Mouse (Mus musculus) stomach, embryonic 15.5 days (tissue): ENCODE data around the gene Eps15l1. TPM values are rescaled to one million over a fixed set of nuclear protein-coding genes. Genes with fewer than 3 reads are reported as not detected.

ENCODE experiments used
- ATAC-seq: fragments of 200-750 bp; cut with Nextera tagmentation; 2 replicates; pipeline ENCODE4 v1.8.0; 2017; ENCODE audit warnings: low read depth, moderate number of reproducible peaks, moderate TSS enrichment; ENCODE audit not compliant: insufficient read depth, low FRiP score
- H3K27ac ChIP-seq: fragments of 300-500 bp; sonication (generic); 2 replicates; pipeline ENCODE4 v1.5.1; 2015; ENCODE audit warnings: mild to moderate bottlenecking, inconsistent platforms
- H3K27me3 ChIP-seq: fragments of 300-500 bp; sonication (generic); replicated peaks from 2 replicates; pipeline ENCODE4 v1.6.1; 2015; ENCODE audit warnings: inconsistent platforms
- H3K36me3 ChIP-seq: fragments of 300-500 bp; sonication (generic); 2 replicates; pipeline ENCODE4 v1.6.1; 2015; ENCODE audit warnings: inconsistent platforms
- H3K4me1 ChIP-seq: fragments of 300-500 bp; sonication (generic); 2 replicates; pipeline ENCODE4 v1.6.1; 2015; ENCODE audit warnings: inconsistent platforms
- H3K4me2 ChIP-seq: fragments of 300-500 bp; sonication (generic); 2 replicates; pipeline ENCODE4 v1.6.1; 2015; ENCODE audit warnings: mild to moderate bottlenecking, inconsistent platforms
- H3K4me3 ChIP-seq: fragments of 300-500 bp; sonication (generic); replicated peaks from 2 replicates; pipeline ENCODE4 v1.5.1; 2015; ENCODE audit warnings: inconsistent platforms
- H3K9ac ChIP-seq: fragments of 300-500 bp; sonication (generic); 2 replicates; pipeline ENCODE4 v1.6.1; 2015; ENCODE audit warnings: inconsistent platforms
- H3K9me3 ChIP-seq: fragments of 300-500 bp; sonication (generic); 2 replicates; pipeline ENCODE4 v1.6.1; 2016; ENCODE audit warnings: inconsistent platforms
- WGBS: fragments of 180-500 bp; shearing (Covaris S2); methylation state at CpG from one replicate; pipeline ENCODE4 v1.1.7; 2015; 5-methylcytosine and 5-hydroxymethylcytosine counted together
- polyA plus RNA-seq: library from polyadenylated mRNA; unstranded; fragments of >200 nt; fragmentation: Nextera tagmentation; extraction: Ambion mirVana; gene quantifications from 2 replicates; pipeline ENCODE4 v1.2.1, GENCODE M21; 2015

Gene Eps15l1
- 45.1 and 48.3 TPM in 2 replicates for polyA plus RNA-seq

- Histone ChIP-seq H3K4me1 (peaks cover 24% of the 10 kb centered on the region), H3K4me3 (peak within 1 kb of the TSS; percentile 80), H3K9ac (peak within 1 kb of the TSS; percentile 89), H3K36me3 (no peaks in the 10 kb centered on the region), H3K4me2 (peak within 1 kb of the TSS; percentile 76), H3K27ac (peak within 1 kb of the TSS; percentile 89), H3K9me3 (no peaks in the 10 kb centered on the region), H3K27me3 (no peaks in the 10 kb centered on the region)
- ATAC-seq = peak; percentile 97
- WGBS = under 1% methylated on average over 48 of the region's 48 CpGs
These were observed at the start of gene Eps15l1 for GRCm38 (mm10) chr8:72421362-72422335. TSS of gene Eps15l1 (minus strand) at chr8:72421460.

DNA sequence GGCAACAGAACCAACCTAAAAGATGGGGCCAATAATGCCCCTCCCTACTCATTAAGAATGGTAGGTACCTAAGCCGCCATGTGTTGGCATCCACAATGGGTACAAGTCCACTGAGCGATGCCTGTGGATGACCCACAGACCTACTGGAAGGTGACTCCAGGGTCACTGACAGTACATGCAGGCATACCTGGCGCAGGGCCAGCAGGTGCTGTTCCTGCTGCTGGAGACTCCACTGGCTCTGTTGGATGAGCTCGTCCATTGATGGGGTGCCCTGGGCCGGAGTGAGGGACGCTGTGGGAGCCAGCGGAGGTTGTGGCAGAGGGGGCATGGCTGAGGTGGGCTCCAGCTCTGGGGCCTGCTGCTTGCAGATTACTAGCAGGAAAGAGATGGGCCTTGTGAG is 49.4 kb upstream of the Eps15l1 start:
- peaks cover 11% of the 10 kb centered on the region for H3K4me1 ChIP-seq
- H3K9me3 ChIP-seq = no peaks in the 10 kb centered on the region
- H3K27me3 ChIP-seq = no peaks in the 10 kb centered on the region
- no peak for ATAC-seq
- H3K9ac ChIP-seq = no peak overlapping the region
- H3K27ac ChIP-seq = no peak overlapping the region
- H3K4me2 ChIP-seq = no peak overlapping the region
- WGBS = 95% methylated on average over 7 of the region's 7 CpGs
- no peak overlapping the region for H3K4me3 ChIP-seq
- peaks cover 68% of the 10 kb centered on the region for H3K36me3 ChIP-seq

DNA sequence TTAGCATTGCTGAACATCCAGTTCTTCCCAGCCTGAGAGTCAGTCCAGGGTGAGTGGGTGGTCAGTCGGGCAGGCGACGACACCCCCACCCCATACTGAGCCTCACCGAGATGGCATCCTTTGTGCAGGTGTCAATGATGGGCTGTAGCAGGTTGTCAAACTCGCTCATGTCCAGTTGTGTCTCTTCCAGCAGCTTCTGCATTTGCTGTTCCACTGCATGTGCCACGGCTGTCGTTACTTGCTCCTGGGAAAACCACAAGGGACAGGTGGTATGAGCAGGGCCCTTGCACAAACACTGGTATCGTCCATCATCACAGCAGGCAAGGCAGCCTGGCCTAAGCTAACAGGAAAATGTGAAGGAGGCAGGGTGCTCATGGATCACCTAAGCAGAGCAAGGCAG is 48.7 kb upstream of the Eps15l1 start:
- no peaks in the 10 kb centered on the region for H3K27me3 ChIP-seq
- H3K4me3 ChIP-seq = no peak overlapping the region
- no peaks in the 10 kb centered on the region for H3K9me3 ChIP-seq
- H3K9ac ChIP-seq = no peak overlapping the region
- ATAC-seq = no peak
- 89% methylated on average over 8 of the region's 8 CpGs for WGBS
- H3K4me2 ChIP-seq = no peak overlapping the region
- H3K4me1 ChIP-seq = peaks cover 11% of the 10 kb centered on the region
- no peak overlapping the region for H3K27ac ChIP-seq
- peaks cover 75% of the 10 kb centered on the region for H3K36me3 ChIP-seq

GRCm38 (mm10) chr8:72469243-72469642 is 48.0 kb upstream of the Eps15l1 start:
- Histone ChIP-seq H3K36me3 (peaks cover 81% of the 10 kb centered on the region), H3K9me3 (no peaks in the 10 kb centered on the region), H3K4me2 (no peak overlapping the region), H3K27me3 (no peaks in the 10 kb centered on the region), H3K4me3 (no peak overlapping the region), H3K27ac (no peak overlapping the region), H3K4me1 (peaks cover 10% of the 10 kb centered on the region), H3K9ac (no peak overlapping the region)
- 91% methylated on average over 2 of the region's 2 CpGs for WGBS
- no peak for ATAC-seq

GRCm38 (mm10) chr8:72464211-72464610 is 43.0 kb upstream of the Eps15l1 start:
- 96% methylated on average over 10 of the region's 10 CpGs for WGBS
- H3K27ac ChIP-seq = no peak overlapping the region

GRCm38 (mm10) chr8:72459881-72460533 is 38.7 kb upstream of the Eps15l1 start:
- H3K9ac ChIP-seq = no peak overlapping the region
- H3K4me3 ChIP-seq = no peak overlapping the region
- no peak overlapping the region for H3K4me2 ChIP-seq
- 89% methylated on average over 4 of the region's 4 CpGs for WGBS
- ATAC-seq = no peak
- no peaks in the 10 kb centered on the region for H3K27me3 ChIP-seq
- no peaks in the 10 kb centered on the region for H3K4me1 ChIP-seq
- no peaks in the 10 kb centered on the region for H3K9me3 ChIP-seq
- H3K27ac ChIP-seq = no peak overlapping the region
- peaks cover 62% of the 10 kb centered on the region for H3K36me3 ChIP-seq

More at GRCm38 (mm10) chr8:72464211-72464610, 43.0 kb upstream of the Eps15l1 start:
- ATAC-seq = no peak
- Histone ChIP-seq H3K36me3 (peaks cover 93% of the 10 kb centered on the region), H3K27me3 (no peaks in the 10 kb centered on the region), H3K9ac (no peak overlapping the region), H3K4me3 (no peak overlapping the region), H3K9me3 (no peaks in the 10 kb centered on the region), H3K4me2 (no peak overlapping the region), H3K4me1 (no peaks in the 10 kb centered on the region)

DNA sequence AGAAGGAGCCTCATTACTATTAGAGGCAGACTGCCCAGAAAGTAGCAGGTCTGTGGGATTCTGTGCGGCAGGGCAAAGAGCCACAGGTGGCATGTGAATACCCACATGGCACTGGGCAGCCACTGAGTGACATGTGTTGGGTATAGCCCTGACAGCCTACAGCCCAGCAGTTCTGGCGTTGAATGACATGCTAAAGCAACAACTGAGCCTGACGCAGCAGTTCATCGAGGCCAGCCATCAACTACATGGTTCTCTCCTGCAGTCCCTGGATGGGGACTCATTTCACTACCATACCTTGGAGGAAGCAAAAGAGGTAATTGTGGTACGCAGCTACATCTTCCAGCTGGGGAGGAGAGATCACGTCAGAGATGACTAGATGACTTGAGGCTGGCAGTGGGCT is 37.2 kb upstream of the Eps15l1 start:
- peaks cover 58% of the 10 kb centered on the region for H3K36me3 ChIP-seq
- no peak for ATAC-seq
- H3K9me3 ChIP-seq = no peaks in the 10 kb centered on the region
- H3K27me3 ChIP-seq = no peaks in the 10 kb centered on the region
- H3K9ac ChIP-seq = no peak overlapping the region
- no peaks in the 10 kb centered on the region for H3K4me1 ChIP-seq
- H3K4me3 ChIP-seq = no peak overlapping the region
- WGBS = 82% methylated on average over 6 of the region's 6 CpGs
- H3K4me2 ChIP-seq = no peak overlapping the region
- H3K27ac ChIP-seq = no peak overlapping the region

DNA sequence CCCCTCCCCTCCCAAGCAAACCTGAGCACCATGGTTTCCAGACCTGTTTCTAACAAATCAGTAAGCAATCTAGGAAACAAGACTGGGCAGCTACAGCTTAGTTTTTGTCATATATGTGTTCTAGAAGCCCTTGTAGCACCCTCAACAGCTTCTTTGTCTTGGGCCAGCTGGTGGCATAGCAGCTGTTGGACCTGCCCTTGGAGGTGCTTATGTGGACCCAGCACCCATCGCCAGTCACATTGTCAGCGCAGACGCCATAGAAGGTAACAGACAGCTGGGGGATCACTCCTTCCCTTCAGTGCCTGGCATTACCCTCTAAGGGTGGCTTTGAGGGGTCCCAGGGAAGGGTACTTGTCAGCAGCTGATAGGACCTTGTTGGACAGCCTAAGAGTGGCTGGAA is 36.5 kb upstream of the Eps15l1 start:
- no peaks in the 10 kb centered on the region for H3K4me1 ChIP-seq
- no peak overlapping the region for H3K4me3 ChIP-seq
- 91% methylated on average over 3 of the region's 3 CpGs for WGBS
- peaks cover 56% of the 10 kb centered on the region for H3K36me3 ChIP-seq
- no peaks in the 10 kb centered on the region for H3K9me3 ChIP-seq
- H3K27me3 ChIP-seq = no peaks in the 10 kb centered on the region
- no peak overlapping the region for H3K27ac ChIP-seq
- no peak overlapping the region for H3K4me2 ChIP-seq
- no peak for ATAC-seq
- H3K9ac ChIP-seq = no peak overlapping the region

- Histone ChIP-seq H3K4me1 (no peaks in the 10 kb centered on the region), H3K36me3 (peaks cover 33% of the 10 kb centered on the region), H3K27me3 (no peaks in the 10 kb centered on the region), H3K27ac (no peak overlapping the region), H3K4me2 (no peak overlapping the region), H3K9ac (no peak overlapping the region), H3K9me3 (no peaks in the 10 kb centered on the region), H3K4me3 (no peak overlapping the region)
- 82% methylated on average over 4 of the region's 4 CpGs for WGBS
- ATAC-seq = no peak
These were observed 34.1 kb upstream of the Eps15l1 start for GRCm38 (mm10) chr8:72455317-72455716.

- Histone ChIP-seq H3K4me1 (no peaks in the 10 kb centered on the region), H3K9ac (no peak overlapping the region), H3K27me3 (no peaks in the 10 kb centered on the region), H3K27ac (no peak overlapping the region), H3K9me3 (no peaks in the 10 kb centered on the region), H3K4me2 (no peak overlapping the region), H3K36me3 (peaks cover 31% of the 10 kb centered on the region), H3K4me3 (no peak overlapping the region)
- 91% methylated on average over 2 of the region's 2 CpGs for WGBS
- no peak for ATAC-seq
These were observed 32.6 kb upstream of the Eps15l1 start for GRCm38 (mm10) chr8:72453904-72454303.

- Histone ChIP-seq H3K4me1 (no peaks in the 10 kb centered on the region), H3K36me3 (peaks cover 24% of the 10 kb centered on the region), H3K4me3 (no peak overlapping the region), H3K27me3 (no peaks in the 10 kb centered on the region), H3K27ac (no peak overlapping the region), H3K4me2 (no peak overlapping the region), H3K9ac (no peak overlapping the region), H3K9me3 (no peaks in the 10 kb centered on the region)
- ATAC-seq = no peak
- 66% methylated on average over 8 of the region's 8 CpGs for WGBS
These were observed 30.3 kb upstream of the Eps15l1 start for GRCm38 (mm10) chr8:72451516-72451915.

DNA sequence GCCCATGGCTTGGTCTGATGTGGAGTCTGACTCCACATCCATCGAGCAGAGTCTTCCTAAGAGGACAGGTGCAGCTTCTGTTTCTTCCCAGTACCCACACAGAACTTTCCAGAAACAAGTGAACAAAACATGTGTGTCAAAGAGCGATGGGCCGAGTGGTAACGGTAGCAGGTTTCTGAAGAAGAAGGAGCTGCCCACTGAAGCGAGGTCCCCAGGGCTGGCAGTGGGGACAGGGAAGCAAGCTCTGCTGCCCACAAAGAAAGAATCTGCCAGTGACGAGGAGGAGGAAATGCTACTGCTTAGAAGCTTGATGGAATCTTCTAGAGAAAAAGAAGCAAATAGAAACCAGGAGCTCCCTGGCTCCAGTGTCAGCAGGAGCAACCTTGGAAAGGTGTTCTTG is 23.8 kb upstream of the Eps15l1 start:
- Histone ChIP-seq H3K9ac (no peak overlapping the region), H3K4me1 (0 out of 2 replicates have a peak, but pooled peaks cover 10% of the 10 kb centered on the region), H3K27me3 (no peaks in the 10 kb centered on the region), H3K9me3 (no peaks in the 10 kb centered on the region), H3K36me3 (peaks cover 7% of the 10 kb centered on the region), H3K4me2 (no peak overlapping the region), H3K27ac (no peak overlapping the region), H3K4me3 (no peak overlapping the region)
- 91% methylated on average over 6 of the region's 6 CpGs for WGBS
- ATAC-seq = no peak
